Mouse (Mus musculus): ENCODE measurements at regions not wholly inside any gene's neighbourhood (a gene's known extent, or its start where the extent isn't known, plus 50 kb on each side); places are given as distances from the start of the nearest gene placed in this dataset.
A peak's percentile ranks its signal among the peaks of the same experiment; 100 is the strongest.

DNA sequence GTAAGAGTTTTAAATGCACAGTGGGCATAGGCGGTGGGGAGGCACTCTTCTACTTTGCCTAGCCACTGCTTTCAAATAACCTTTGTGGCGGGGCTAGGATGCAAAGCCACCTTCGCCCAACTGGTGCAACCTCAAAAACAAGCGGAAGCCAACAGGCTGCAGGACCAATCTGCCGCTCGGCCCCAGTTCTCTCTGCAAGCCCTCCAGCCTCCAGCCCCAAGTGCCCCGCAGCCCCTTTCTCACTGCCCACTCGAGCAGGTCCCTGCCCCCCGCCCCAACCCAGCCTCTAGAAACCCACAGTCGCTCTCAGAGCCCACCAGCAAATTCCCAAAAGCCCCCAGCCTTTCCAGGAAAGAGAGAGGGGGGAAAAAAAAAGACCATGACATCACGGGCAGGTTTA is 89.6 kb upstream of the Ssbp2 start:
- peak; percentile 58 to 61 for DNase-seq

DNA sequence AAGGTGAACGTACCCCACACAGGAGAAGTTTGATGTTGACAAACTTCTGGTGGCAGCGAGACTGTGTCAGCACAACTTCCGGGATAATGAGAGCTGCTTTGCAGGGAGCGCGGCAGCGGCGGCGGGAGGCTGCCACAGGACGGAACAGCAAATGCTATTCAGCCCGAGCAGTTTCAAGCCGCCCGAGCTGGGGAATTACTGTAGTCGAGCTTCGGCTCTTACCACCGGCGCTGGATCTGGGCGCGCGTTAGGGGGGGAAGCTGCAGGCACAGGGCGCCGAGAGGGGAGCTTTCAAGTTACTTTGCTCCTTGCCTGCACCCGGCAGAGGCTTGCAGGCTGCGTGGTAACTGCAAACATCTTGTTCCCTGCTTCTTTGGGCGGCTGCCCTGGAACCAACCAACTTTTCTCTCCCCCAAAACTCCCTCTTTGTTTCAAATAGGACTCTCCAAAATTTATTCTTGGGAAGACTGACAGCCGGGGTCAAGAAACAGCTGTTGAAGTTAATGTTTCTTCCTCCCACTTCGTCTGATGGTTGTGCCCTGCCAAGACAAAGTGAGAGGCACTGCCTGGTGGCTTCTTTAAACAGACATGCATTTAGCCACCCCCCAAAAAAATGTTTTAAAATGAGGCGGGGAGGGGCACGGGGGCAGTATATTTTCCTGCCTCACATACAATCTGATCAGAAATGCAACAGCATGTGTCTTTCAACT is 89.0 kb upstream of the Ssbp2 start:
- peak; percentile 87 to 88 for DNase-seq

DNA sequence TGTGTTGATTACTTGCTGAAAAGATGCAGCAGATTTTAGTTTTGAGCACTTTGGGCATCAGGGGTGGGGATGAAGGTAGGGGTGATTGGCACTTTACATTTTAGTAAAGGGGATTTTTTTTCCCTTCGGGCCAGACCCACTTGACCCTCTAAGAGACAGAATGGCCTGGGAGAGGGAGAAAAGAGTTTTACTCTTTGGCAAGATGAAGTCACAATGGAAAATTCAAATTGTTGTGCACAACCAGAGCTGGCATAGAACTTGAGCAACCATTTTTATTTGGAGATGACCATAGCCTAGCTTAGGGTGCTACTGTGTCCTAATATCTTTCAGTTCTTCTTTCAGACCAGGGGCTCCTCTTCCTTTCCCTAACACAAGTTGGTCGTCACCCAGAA is 88.5 kb upstream of the Ssbp2 start:
- no peak for DNase-seq

DNA sequence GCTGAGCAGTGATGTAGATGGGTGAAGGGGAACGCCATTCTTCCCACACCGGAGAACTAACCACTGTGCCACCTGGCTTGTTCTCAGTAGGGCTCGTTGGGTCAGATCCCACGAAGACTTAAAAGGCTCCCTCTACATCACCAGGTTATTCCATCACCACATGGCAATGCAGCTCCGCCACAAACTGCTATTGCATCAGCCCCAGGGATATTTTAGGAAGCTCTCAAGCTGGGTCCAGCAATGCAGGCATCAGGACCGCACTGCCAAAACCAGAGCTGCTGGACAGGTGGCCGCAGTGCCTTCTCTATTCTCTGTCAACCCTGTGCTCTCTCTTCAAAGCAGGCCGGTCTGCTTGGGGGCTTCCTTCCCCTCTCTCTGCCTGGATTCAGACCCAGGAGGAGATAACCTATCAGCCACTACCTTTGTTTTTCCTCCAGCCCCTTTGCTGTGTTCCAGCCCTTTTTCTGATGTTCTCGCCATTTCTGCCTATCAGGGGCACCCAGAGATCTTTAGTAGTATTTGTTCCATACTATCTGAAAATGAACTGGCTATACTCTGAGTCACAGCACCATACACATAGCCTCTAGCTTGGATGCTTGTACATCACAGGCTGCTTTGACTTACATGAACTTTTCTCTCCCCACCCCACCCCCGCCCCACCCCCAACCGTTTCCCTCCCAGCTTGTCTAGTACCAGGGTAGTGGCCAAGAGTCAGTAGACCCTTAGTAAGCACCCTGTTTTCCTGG is 87.8 kb upstream of the Ssbp2 start:
- DNase-seq: no peak

DNA sequence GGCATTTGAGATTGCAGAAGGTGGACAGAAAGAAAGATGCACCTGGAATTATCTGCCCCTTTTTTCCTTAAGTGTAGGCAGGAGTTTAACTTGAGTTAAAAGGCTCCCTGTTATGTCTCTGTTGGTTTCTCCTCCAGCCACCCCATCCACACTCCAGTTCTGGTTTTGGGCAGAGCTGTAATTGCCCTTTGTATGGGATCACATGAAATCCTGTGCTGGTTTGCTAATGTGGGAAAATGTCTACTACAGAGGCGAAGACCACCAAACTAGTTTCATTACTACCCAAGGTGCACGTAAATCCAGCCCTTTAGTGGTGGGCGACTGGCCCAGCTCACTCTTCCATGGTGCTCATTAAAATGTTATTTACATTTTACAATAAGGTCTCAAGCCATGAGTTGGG is 85.9 kb upstream of the Ssbp2 start:
- DNase-seq: no peak

DNA sequence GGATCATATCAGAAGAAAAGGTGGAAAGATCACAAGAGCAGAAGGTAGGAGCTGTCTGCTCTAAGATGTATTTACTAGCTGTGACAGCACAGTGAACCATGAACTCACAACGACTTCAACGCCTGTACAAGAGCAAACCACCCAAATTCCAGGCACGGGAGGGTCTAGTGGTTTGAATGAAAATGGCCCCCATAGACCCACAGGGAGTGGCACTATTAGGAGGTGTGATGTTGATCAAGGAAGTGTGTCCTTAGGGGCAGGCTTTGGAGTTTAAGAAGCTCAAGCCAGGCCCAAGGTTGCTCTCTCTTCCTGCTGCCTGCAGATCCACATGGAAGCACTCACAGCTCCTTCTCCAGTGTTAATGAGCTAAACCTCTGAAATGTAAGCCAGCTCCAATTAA is 83.5 kb upstream of the Ssbp2 start:
- DNase-seq: no peak

DNA sequence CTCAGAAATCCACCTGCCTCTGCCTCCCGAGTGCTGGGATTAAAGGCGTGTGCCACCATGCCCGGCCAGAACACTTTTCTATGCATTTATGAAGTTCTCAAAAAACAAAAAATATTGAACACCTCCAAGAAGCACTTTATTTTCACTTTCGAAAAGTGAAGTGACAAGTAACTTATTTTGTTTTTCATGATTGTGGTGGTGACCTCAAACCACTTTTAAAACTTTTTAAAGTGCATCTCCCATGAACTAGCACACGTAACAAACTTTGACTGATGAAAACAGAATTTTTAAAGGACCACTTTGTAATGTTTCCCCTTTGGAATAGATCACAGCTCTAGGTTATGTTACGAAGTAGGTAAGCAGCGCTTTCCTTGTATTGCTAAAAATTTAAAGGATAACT is 82.7 kb upstream of the Ssbp2 start:
- no peak for DNase-seq

DNA sequence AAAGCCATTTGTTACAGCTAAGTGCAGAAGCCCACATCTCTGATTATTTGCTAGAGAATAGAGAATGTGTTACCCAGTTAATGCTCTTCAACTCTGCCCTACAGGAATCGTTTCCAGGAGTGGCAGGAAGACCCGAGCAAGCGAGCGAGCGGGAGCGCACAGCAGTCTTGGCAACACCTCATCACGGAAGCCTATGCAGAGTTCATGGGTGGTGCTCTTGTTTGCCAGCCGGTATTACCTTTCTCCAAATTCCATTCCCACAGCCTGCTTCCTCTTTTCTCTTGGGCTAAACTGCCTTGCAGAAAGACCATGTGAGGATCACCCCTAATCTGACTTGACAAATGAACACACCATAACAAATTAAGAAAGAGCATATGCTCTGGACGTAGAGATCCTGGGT is 82.1 kb upstream of the Ssbp2 start:
- DNase-seq: no peak

DNA sequence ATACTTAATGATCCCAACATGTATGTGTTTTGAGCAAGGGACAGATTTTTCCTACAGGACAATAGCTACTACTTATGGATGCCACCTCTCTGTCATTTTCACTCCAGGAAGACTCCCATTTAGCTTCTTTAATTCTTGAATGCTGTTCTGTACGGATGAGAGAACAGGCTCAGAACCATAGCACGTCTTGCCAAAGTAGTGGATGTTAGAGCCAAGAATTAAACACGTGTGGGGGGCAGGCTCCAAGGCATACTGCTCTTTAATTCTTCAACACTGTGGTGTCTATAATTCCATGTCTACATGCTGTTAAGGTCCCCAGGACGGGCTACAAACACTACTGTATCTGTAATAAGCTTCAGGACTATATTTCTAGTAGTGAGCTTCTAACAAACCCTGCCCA is 74.7 kb upstream of the Ssbp2 start:
- DNase-seq: no peak

DNA sequence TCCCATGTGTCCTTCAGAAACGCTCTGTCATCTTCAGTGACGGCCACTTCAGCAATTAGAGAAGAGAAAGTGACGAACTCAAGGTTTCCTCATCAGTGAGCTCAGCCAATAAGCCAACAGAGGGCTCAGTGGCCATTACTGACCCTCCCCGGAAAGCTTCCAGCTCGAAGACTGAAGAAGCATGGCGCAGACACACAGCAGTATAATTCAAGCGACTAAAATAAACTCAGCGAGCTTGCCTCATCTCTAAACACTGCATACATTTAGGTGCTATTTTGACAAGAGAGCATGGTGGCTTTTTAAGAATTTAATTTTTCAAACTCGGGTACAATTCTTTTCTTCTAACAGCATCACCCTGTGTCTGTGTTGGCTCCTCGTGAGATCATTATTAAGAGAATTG is 72.2 kb upstream of the Ssbp2 start:
- DNase-seq: no peak

DNA sequence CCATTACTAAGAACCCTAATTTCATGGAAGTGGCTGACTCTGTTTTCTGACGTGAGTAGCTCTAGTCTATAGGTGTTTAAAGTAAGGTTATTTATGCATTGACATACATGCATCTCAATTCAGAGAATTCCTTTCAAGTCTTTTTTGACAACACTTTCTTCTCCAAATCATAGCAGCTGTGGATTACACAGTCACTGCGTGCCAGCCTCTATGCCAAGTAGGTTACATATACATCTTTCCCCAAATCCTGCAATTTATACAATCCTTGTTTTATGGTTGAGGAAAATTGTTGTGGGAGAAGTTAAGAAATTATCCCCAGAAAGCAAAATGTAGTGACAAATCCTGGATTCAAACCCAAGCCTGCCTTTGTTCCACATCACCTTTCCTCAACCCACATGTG is 56.5 kb upstream of the Ssbp2 start:
- no peak for DNase-seq

DNA sequence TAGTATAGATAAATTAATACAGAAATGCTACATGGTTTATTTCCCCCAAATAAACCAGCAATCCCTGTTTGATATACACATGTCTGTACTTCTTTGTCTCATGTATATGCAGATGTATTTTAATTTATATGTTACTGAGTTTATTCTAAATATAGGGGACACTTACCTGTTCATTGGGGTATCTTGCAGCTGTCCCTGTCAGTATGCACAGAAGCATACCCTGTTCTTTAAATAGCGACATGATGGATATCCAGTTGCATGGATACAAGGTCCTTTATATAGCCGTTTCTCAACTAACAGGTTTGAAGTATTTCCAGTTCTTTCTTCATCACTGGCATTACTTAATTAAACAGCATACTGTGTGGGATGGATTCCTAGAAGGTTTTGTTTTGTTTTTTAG is 55.1 kb upstream of the Ssbp2 start:
- no peak for DNase-seq

DNA sequence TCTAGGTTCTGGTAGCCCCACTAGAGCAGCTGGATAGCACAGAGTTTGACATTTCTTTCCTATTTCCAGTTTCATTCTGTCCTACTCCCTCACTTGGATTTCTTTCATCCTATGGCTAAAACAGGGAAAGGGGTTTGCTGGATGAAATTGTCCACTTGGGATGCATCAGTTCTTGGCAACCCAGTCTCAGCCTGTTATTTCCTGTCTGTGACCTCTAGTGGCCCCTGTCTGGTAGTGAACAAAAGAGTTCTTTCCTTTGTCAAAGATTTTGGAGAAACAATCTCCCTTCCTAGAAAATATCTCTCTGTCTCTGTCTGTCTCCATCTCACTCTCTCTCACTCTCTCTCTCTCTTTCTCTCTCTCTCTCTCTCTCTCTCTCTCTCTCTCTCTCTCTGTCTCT is 50.0 kb upstream of the Ssbp2 start:
- DNase-seq: no peak

Measured in B cell, adult 2 months (primary cell).